Mouse (Mus musculus) liver, postnatal 0 days (tissue): ENCODE measurements at regions not wholly inside any gene's neighbourhood (a gene's known extent, or its start where the extent isn't known, plus 50 kb on each side); places are given as distances from the start of the nearest gene placed in this dataset.

Experiments used
- ATAC-seq: fragments of 200-750 bp; cut with Nextera tagmentation; 2 replicates; pipeline ENCODE4 v1.8.0; 2017; ENCODE audit warnings: mild to moderate bottlenecking, moderate library complexity
- DNase-seq: peaks from one replicate; pipeline ENCODE4 v3.0.0-alpha.2; 2016
- H3K27ac ChIP-seq: fragments of 300-500 bp; sonication (generic); 2 replicates; pipeline ENCODE4 v1.5.1; 2014; ENCODE audit warnings: antibody characterized with exemption, moderate library complexity, mild to moderate bottlenecking, low read depth
- H3K27me3 ChIP-seq: fragments of 300-500 bp; sonication (generic); 2 replicates; pipeline ENCODE4 v1.6.1; 2014; ENCODE audit warnings: low read length, control low read depth, mixed read lengths; ENCODE audit not compliant: insufficient read depth
- H3K36me3 ChIP-seq: fragments of 300-500 bp; sonication (generic); replicated peaks from 2 replicates; pipeline ENCODE4 v1.6.1; 2014; ENCODE audit warnings: mild to moderate bottlenecking, control low read depth, low read length, moderate library complexity, mixed read lengths; ENCODE audit not compliant: insufficient read depth
- H3K4me1 ChIP-seq: fragments of 300-500 bp; sonication (generic); 2 replicates; pipeline ENCODE4 v1.6.1; 2014; ENCODE audit warnings: antibody characterized with exemption, mild to moderate bottlenecking, control low read depth; ENCODE audit not compliant: insufficient read depth
- H3K4me2 ChIP-seq: fragments of 300-500 bp; sonication (generic); 2 replicates; pipeline ENCODE4 v1.6.1; 2014; ENCODE audit warnings: low read depth, mild to moderate bottlenecking, low read length, moderate library complexity, mixed read lengths
- H3K4me3 ChIP-seq: fragments of 300-500 bp; sonication (generic); 2 replicates; pipeline ENCODE4 v1.5.1; 2014; ENCODE audit warnings: low read depth, low read length
- H3K9ac ChIP-seq: fragments of 300-500 bp; sonication (generic); replicated peaks from 2 replicates; pipeline ENCODE4 v1.6.1; 2014; ENCODE audit warnings: mild to moderate bottlenecking, moderate library complexity
- H3K9me3 ChIP-seq: fragments of 300-500 bp; sonication (generic); 2 replicates; pipeline ENCODE4 v1.6.1; 2016; ENCODE audit warnings: mild to moderate bottlenecking, control low read depth, low read length, mixed read lengths
- CTCF ChIP-seq: sonication (generic); IDR thresholded peaks from 2 replicates; pipeline ENCODE4 v1.5.1; 2016; ENCODE audit warnings: antibody characterized with exemption, low read depth
- EP300 ChIP-seq: IDR thresholded peaks from 2 replicates; pipeline ENCODE4 v1.6.1; 2016; ENCODE audit warnings: antibody characterized with exemption, low read depth, mild to moderate bottlenecking
- WGBS: fragments of 180-500 bp; shearing (Covaris S2); extraction: QIAGEN DNeasy Blood & Tissue Kit; methylation state at CpG from one replicate; pipeline ENCODE4 v1.1.7; 2014; ENCODE audit not compliant: insufficient replicate concordance; 5-methylcytosine and 5-hydroxymethylcytosine counted together

GRCm38 (mm10) chr5:133712652-133713051 lies 386.9 kb upstream of the Castor2 start:
- no peak for DNase-seq
- Histone ChIP-seq H3K27me3 (no peaks in the 10 kb centered on the region), H3K9ac (no peak overlapping the region), H3K4me3 (no peak overlapping the region), H3K36me3 (no peaks in the 10 kb centered on the region), H3K4me2 (no peak overlapping the region), H3K4me1 (no peaks in the 10 kb centered on the region), H3K27ac (no peak overlapping the region), H3K9me3 (no peaks in the 10 kb centered on the region)
- no peak for TF ChIP-seq CTCF
- no peak for TF ChIP-seq EP300
- no peak for ATAC-seq
- 53% methylated on average over 3 of the region's 3 CpGs for WGBS

- Histone ChIP-seq H3K9ac (no peak overlapping the region), H3K27ac (no peak overlapping the region), H3K36me3 (no peaks in the 10 kb centered on the region), H3K27me3 (no peaks in the 10 kb centered on the region), H3K4me1 (no peaks in the 10 kb centered on the region), H3K4me2 (no peak overlapping the region), H3K9me3 (no peaks in the 10 kb centered on the region), H3K4me3 (no peak overlapping the region)
- 72% methylated on average over 8 of the region's 8 CpGs for WGBS
- no peak for TF ChIP-seq EP300
- TF ChIP-seq CTCF = no peak
- ATAC-seq = no peak
- no peak for DNase-seq
These were observed 390.6 kb upstream of the Castor2 start for GRCm38 (mm10) chr5:133708881-133709280.

GRCm38 (mm10) chr5:133686206-133686605 lies 413.3 kb upstream of the Castor2 start:
- no peak for ATAC-seq
- Histone ChIP-seq H3K9me3 (no peaks in the 10 kb centered on the region), H3K36me3 (no peaks in the 10 kb centered on the region), H3K4me2 (no peak overlapping the region), H3K9ac (no peak overlapping the region), H3K27ac (no peak overlapping the region), H3K4me3 (no peak overlapping the region), H3K4me1 (no peaks in the 10 kb centered on the region), H3K27me3 (no peaks in the 10 kb centered on the region)
- WGBS = 89% methylated on average over 2 of the region's 2 CpGs
- DNase-seq = no peak
- no peak for TF ChIP-seq CTCF
- TF ChIP-seq EP300 = no peak

GRCm38 (mm10) chr5:133683021-133683420 lies 416.5 kb upstream of the Castor2 start:
- ATAC-seq = no peak
- 39% methylated on average over 10 of the region's 10 CpGs for whole genome bisulfite sequencing
- no peak overlapping the region for H3K4me3 ChIP-seq

GRCm38 (mm10) chr5:133676791-133677450 lies 422.6 kb upstream of the Castor2 start:
- 88% methylated on average over 15 of the region's 15 CpGs for WGBS
- H3K27me3 ChIP-seq = no peaks in the 10 kb centered on the region
- no peak overlapping the region for H3K4me3 ChIP-seq

More at GRCm38 (mm10) chr5:133683021-133683420, 416.5 kb upstream of the Castor2 start:
- no peak for TF ChIP-seq EP300
- TF ChIP-seq CTCF = no peak
- H3K4me2 ChIP-seq = no peak overlapping the region
- no peak overlapping the region for H3K27ac ChIP-seq
- no peaks in the 10 kb centered on the region for H3K4me1 ChIP-seq
- no peaks in the 10 kb centered on the region for H3K36me3 ChIP-seq
- DNase-seq = no peak
- no peak overlapping the region for H3K9ac ChIP-seq
- H3K9me3 ChIP-seq = no peaks in the 10 kb centered on the region
- H3K27me3 ChIP-seq = no peaks in the 10 kb centered on the region

GRCm38 (mm10) chr5:133675636-133676035 lies 423.9 kb upstream of the Castor2 start:
- Histone ChIP-seq H3K27me3 (no peaks in the 10 kb centered on the region), H3K4me3 (no peak overlapping the region)

More at GRCm38 (mm10) chr5:133676791-133677450, 422.6 kb upstream of the Castor2 start:
- Histone ChIP-seq H3K27ac (no peak overlapping the region), H3K9me3 (no peaks in the 10 kb centered on the region), H3K4me2 (no peak overlapping the region), H3K36me3 (no peaks in the 10 kb centered on the region), H3K9ac (no peak overlapping the region), H3K4me1 (no peaks in the 10 kb centered on the region)
- TF ChIP-seq CTCF (no peak), EP300 (no peak)
- no peak for ATAC-seq
- no peak for DNase-seq

More at GRCm38 (mm10) chr5:133675636-133676035, 423.9 kb upstream of the Castor2 start:
- ATAC-seq (no peak), DNase-seq (no peak)
- H3K4me1 ChIP-seq = no peaks in the 10 kb centered on the region
- H3K9ac ChIP-seq = no peak overlapping the region
- H3K27ac ChIP-seq = no peak overlapping the region
- TF ChIP-seq EP300 = no peak
- no peak for TF ChIP-seq CTCF
- WGBS = 50% methylated on average over 3 of the region's 3 CpGs
- H3K4me2 ChIP-seq = no peak overlapping the region
- no peaks in the 10 kb centered on the region for H3K9me3 ChIP-seq
- no peaks in the 10 kb centered on the region for H3K36me3 ChIP-seq
